Mouse (Mus musculus) small intestine, adult 2 months (tissue): ENCODE data around the gene Cacna1c.

ENCODE experiments used
- CTCF ChIP-seq: fragments of 200-500 bp; IDR thresholded peaks from 2 replicates; pipeline ENCODE4 v1.5.1; 2012; ENCODE audit warnings: low read depth, mild to moderate bottlenecking, control low read depth, inconsistent platforms, low read length, moderate library complexity, mixed read lengths; ENCODE audit not compliant: insufficient replicate concordance, insufficient read length; ENCODE audit errors: extremely low read depth
- POLR2A ChIP-seq: fragments of 200-500 bp; IDR thresholded peaks from 2 replicates; pipeline ENCODE4 v1.6.1; 2012; ENCODE audit warnings: low read depth, mild to moderate bottlenecking, control low read depth, inconsistent platforms, low read length, moderate library complexity

- TF ChIP-seq CTCF (no peak), POLR2A (no peak)
These were observed 224.2 kb downstream of the Cacna1c start for GRCm38 (mm10) chr6:118971844-118972531.
